Mouse (Mus musculus): Measurements from ENCODE around the gene Lrrc29. TPM values are rescaled to one million over a fixed set of nuclear protein-coding genes. Genes with fewer than 3 reads are reported as not detected.
A peak's percentile ranks its signal among the peaks of the same experiment; 100 is the strongest.

The Lrrc29 gene
- polyA plus RNA-seq, 1 experiment from 2014 or later = 3.9 TPM

GRCm38 (mm10) chr8:105269075-105269458 is 57.0 kb downstream of the Lrrc29 start:
- Histone ChIP-seq H3K9ac (ENCODE audit: low read depth, low read length) (no peak overlapping the region), H3K36me3 (ENCODE audit: control insufficient read depth, insufficient read depth) (peaks cover 10% of the 10 kb centered on the region; the same call in 1 of the 2 replicates), H3K27me3 (replicated peaks; ENCODE audit: control insufficient read depth, insufficient read depth, low read length) (peaks cover 58% of the 10 kb centered on the region), H3K4me1 (replicated peaks; ENCODE audit: control insufficient read depth, insufficient read depth, low read length) (peaks cover 22% of the 10 kb centered on the region; the same call in 1 of the 2 replicates), H3K9me3 (ENCODE audit: control insufficient read depth) (no peaks in the 10 kb centered on the region), H3K4me3 (ENCODE audit: low read depth, low read length) (peak overlapping the region; percentile 43), H3K27ac (ENCODE audit: low read depth, low read length) (no peak overlapping the region), H3K4me2 (replicated peaks; ENCODE audit: low read depth) (peak overlapping the region; percentile 78)
- ATAC-seq = no peak
- no peak for TF ChIP-seq CTCF (IDR thresholded peaks at IDR 0.05; ENCODE audit: low read depth)
- 16% methylated on average over 10 of the region's 10 CpGs for WGBS

DNA sequence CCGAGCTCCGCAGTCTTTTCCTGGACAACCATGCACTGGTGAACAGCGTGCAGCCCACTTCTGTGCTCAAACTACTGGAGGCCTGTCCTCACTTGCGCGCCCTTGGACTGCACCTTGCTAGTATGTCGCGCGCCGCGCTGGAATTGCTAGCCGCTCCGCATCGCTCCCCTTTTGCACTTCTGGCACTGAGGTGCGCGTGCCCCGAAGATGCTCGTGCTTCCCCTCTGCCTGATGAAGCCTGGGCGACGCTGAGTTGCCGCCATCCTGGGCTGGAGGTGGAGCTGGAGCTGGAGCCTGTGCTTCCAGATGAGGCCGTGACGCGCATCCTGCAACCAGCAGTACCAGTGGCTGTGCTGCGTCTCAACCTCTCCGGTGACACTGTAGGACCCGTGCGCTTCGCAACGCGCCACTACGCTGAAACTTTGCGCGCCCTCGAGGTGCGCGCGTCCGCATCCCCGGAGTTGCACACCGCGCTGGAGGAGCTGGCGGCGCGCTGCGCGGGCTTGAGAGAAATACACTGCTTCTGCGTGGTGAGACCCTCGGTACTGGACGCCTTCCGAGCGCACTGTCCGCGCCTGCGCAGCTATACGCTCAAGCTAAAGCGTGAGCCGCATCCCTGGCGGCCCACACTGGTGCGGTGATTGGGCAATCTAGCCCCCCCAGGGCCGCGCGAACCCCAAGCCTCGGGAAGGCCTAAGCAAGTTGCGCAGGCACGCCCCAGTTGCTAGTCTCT is 57.6 kb downstream of the Lrrc29 start:
- WGBS = 15% methylated on average over 65 of the region's 65 CpGs
- H3K4me2 ChIP-seq (replicated peaks; ENCODE audit: low read depth) = peak overlapping the region; percentile 78
- no peak for TF ChIP-seq CTCF (IDR thresholded peaks at IDR 0.05; ENCODE audit: low read depth)
- no peak overlapping the region for H3K27ac ChIP-seq (ENCODE audit: low read depth, low read length)
- peaks cover 10% of the 10 kb centered on the region; the same call in 1 of the 2 replicates for H3K36me3 ChIP-seq (ENCODE audit: control insufficient read depth, insufficient read depth)
- peaks cover 22% of the 10 kb centered on the region; the same call in 1 of the 2 replicates for H3K4me1 ChIP-seq (replicated peaks; ENCODE audit: control insufficient read depth, insufficient read depth, low read length)
- no peaks in the 10 kb centered on the region for H3K9me3 ChIP-seq (ENCODE audit: control insufficient read depth)
- ATAC-seq = no peak
- H3K9ac ChIP-seq (ENCODE audit: low read depth, low read length) = no peak overlapping the region
- peaks cover 57% of the 10 kb centered on the region for H3K27me3 ChIP-seq (replicated peaks; ENCODE audit: control insufficient read depth, insufficient read depth, low read length)
- peak overlapping the region; percentile 43 for H3K4me3 ChIP-seq (ENCODE audit: low read depth, low read length)

DNA sequence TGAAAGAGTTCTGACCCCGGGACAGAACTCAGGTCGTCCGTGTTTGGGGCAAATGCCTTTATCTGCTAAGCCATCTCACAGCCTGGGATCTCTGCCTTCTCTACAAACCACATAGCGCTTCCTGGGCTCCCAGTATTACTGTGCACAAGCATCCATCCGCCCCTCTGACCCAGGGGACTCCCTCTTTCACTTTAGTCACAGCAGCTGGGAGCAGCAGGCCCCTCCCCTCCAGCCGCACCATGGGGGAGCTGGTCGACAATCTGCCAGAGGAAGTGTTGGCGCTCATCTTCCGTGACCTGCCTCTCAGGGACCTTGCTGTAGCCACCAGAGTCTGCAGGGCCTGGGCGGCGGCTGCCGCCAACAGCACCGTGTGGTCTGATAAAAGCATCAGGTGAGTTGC is 59.3 kb downstream of the Lrrc29 start:
- Histone ChIP-seq H3K4me1 (replicated peaks; ENCODE audit: control insufficient read depth, insufficient read depth, low read length) (peaks cover 28% of the 10 kb centered on the region), H3K36me3 (ENCODE audit: control insufficient read depth, insufficient read depth) (peaks cover 10% of the 10 kb centered on the region; the same call in 1 of the 2 replicates), H3K27me3 (replicated peaks; ENCODE audit: control insufficient read depth, insufficient read depth, low read length) (peaks cover 40% of the 10 kb centered on the region), H3K4me2 (replicated peaks; ENCODE audit: low read depth) (no peak overlapping the region), H3K27ac (ENCODE audit: low read depth, low read length) (no peak overlapping the region), H3K4me3 (ENCODE audit: low read depth, low read length) (no peak overlapping the region), H3K9ac (ENCODE audit: low read depth, low read length) (no peak overlapping the region), H3K9me3 (ENCODE audit: control insufficient read depth) (no peaks in the 10 kb centered on the region)
- WGBS = 64% methylated on average over 13 of the region's 13 CpGs
- no peak for ATAC-seq
- no peak for TF ChIP-seq CTCF (IDR thresholded peaks at IDR 0.05; ENCODE audit: low read depth)

DNA sequence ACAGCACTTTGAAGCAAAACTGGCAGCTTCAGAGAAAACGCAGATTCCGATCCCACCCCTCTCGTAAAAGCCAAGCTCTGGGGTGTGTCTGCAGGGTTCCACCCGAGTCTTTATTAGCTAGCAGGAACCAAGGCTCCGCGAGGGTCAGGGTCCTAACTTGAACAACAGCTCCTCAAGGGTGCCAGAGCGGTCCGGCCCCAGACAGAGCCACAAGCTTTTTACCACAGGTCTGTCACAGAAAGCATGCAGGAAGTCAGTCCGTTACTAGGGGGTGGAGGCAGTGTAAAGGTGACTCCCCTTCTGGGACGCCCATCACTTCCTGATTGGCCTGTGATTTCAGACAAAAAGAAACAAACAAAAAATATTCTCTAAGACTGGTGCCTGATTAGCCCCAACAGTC is 61.0 kb downstream of the Lrrc29 start:
- H3K4me2 ChIP-seq (replicated peaks; ENCODE audit: low read depth) = peak overlapping the region; percentile 78
- no peak for TF ChIP-seq CTCF (IDR thresholded peaks at IDR 0.05; ENCODE audit: low read depth)
- peaks cover 10% of the 10 kb centered on the region; the same call in 1 of the 2 replicates for H3K36me3 ChIP-seq (ENCODE audit: control insufficient read depth, insufficient read depth)
- peaks cover 25% of the 10 kb centered on the region for H3K4me1 ChIP-seq (replicated peaks; ENCODE audit: control insufficient read depth, insufficient read depth, low read length)
- 8% methylated on average over 10 of the region's 10 CpGs for WGBS
- peak; percentile 25; the same call in 1 of the 2 replicates for ATAC-seq
- no peaks in the 10 kb centered on the region for H3K9me3 ChIP-seq (ENCODE audit: control insufficient read depth)
- no peak overlapping the region for H3K27ac ChIP-seq (ENCODE audit: low read depth, low read length)
- H3K27me3 ChIP-seq (replicated peaks; ENCODE audit: control insufficient read depth, insufficient read depth, low read length) = peaks cover 23% of the 10 kb centered on the region
- H3K9ac ChIP-seq (ENCODE audit: low read depth, low read length) = peak overlapping the region; percentile 71
- peak overlapping the region; percentile 73 for H3K4me3 ChIP-seq (ENCODE audit: low read depth, low read length)

DNA sequence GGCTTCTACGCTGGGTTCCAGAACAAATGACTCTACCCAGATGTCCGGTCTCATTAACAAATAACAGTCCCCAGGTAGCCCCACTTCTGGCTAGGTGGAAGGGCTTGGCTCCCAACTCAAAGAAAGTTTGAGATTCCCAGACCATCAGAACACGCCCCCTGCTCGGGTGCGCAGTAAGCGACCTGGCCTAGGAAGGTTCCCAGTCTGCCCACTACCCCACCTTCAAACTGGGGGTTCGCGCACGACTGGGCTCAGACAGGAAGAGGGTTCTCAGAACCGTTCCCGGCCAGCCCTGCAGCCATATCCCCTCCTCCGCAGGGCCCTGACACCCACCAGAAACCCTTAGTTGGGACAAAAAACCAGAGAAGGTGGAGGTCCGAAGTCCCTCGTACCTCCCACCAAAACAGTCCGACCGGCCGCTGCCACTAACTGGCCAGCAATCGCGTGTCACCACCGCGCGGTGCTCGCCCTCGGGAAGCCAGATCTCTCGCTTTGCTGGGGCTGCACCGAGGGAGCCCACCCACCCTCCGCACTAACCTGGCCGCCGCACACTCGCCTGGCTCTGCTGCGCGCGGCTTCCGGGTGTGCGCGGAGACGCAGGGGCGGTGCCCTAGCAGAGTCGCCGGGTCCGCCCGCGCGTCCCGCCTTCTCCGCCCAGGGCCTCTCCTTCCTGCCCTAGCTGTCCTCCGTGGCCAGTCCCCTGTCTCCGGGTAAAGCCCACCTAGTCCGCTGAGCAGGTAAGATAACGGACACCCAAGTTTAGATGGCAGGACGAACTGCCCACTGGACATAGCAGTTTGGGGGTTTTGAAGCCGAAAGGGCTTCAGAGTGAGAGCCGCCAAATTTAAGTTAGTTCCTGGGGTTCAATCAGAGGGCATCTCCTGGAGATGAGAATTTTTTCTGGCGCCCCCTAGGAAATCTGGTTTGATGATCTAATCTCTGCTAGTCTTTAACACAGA is 61.8 kb downstream of the Lrrc29 start, which contains the start of the genes Tradd and Fbxl8:
Gene Tradd, minus strand, starts transcription at position 586 of the 959 bp plus-strand sequence.
Gene Fbxl8, plus strand, starts transcription at position 625 of the 959 bp plus-strand sequence.
- H3K36me3 ChIP-seq (ENCODE audit: control insufficient read depth, insufficient read depth) = peaks cover 10% of the 10 kb centered on the region; the same call in 1 of the 2 replicates
- H3K4me3 ChIP-seq (ENCODE audit: low read depth, low read length) = peak within 1 kb of the TSS; percentile 73
- H3K27me3 ChIP-seq (replicated peaks; ENCODE audit: control insufficient read depth, insufficient read depth, low read length) = peaks cover 18% of the 10 kb centered on the region
- peaks cover 21% of the 10 kb centered on the region for H3K4me1 ChIP-seq (replicated peaks; ENCODE audit: control insufficient read depth, insufficient read depth, low read length)
- peak; percentile 74 for ATAC-seq
- H3K4me2 ChIP-seq (replicated peaks; ENCODE audit: low read depth) = peak within 1 kb of the TSS; percentile 78
- H3K9me3 ChIP-seq (ENCODE audit: control insufficient read depth) = no peaks in the 10 kb centered on the region
- 1% methylated on average over 54 of the region's 54 CpGs for WGBS
- peak; percentile 19; the same call in 1 of the 2 replicates for TF ChIP-seq CTCF (IDR thresholded peaks at IDR 0.05; ENCODE audit: low read depth)
- no peak within 1 kb of the TSS for H3K27ac ChIP-seq (ENCODE audit: low read depth, low read length)
- peak within 1 kb of the TSS; percentile 71 for H3K9ac ChIP-seq (ENCODE audit: low read depth, low read length)
